Mouse (Mus musculus) T-helper 1 cell (primary cell): ENCODE results near the gene Slc25a12.

Experiments
- in situ Hi-C: fragments of 300-600 bp; cut with MboI, MseI; formaldehyde crosslinking; loops from one replicate; pipeline ENCODE4 v1.15.1; 2025; ENCODE audit warnings: high pct_unique_total_duplicates

The Slc25a12 gene

DNA sequence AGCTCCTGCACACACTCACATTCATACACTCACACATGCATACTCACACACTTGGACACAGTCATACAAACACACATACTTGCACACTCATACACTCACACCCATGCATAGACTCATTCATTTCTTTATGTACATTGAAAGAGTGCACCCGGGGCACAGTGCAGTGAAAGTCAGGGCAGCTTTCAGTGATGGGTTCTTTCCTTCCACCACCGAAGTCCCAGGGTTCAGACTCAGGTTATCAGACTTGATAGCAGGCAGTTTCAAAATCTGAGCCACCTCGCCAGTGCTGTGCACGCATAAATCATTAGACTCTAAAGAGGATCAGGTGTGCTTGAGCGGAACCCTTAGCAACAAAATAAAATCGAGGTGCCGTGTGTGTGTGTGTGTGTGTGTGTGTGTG, 17.4 kb downstream of the Slc25a12 start:
- in situ Hi-C loops = no loop called here

DNA sequence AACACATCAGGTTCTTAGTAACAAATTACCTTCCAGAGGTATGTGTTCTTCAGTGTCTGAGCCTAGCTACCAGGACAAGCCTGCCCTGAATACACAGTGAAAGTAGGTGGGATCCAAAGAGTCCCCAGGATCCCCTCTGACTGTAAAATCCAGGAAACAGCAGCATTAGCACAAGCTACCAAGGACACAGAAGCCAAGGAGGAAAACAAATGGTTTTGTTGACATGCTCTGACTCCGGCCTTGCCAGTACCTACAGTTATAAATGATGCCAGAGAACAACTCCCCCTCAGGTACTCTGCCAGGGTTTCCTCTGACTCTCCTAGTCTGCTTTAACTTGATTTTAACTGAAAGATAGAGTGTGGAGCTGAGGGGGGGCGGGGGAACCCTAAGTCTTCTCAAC, 18.0 kb downstream of the Slc25a12 start:
- in situ Hi-C loops = no loop called here

DNA sequence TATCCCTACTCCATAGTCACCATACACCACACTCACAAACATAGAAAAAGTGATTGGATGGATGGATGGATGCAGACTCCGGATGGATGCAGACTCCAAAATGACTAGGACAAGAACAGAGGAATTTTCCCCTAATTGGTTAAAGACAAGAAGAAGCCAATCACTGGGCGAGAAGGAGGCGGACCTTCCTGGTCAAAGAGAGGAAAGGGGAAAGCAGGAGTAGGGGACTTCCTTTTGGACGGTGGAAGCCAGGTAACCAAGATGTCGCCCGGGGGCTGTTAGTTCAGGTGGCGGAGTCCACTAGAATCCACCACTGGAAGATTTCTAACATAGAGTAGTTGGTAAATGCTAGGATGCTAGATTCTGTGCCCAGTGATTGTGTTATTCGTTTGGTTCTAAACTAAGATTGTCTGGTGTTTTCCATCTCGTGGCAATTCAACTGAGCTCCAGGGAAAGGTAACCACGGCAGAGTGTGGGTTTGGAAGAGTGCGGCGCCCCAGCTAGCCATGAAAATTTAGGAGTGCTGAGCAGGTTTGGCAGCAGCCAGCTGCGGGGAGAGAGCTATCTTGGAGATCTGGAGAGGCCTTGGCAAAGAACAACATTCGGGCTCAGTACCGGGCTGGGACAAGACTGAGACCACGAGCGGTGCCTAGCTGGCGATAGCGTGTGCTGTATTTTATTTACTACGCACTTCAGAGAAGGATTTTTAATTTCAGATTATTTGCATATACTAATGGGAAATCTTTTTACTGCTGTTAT, 19.6 kb downstream of the Slc25a12 start:
- in situ Hi-C loops = no loop called here

DNA sequence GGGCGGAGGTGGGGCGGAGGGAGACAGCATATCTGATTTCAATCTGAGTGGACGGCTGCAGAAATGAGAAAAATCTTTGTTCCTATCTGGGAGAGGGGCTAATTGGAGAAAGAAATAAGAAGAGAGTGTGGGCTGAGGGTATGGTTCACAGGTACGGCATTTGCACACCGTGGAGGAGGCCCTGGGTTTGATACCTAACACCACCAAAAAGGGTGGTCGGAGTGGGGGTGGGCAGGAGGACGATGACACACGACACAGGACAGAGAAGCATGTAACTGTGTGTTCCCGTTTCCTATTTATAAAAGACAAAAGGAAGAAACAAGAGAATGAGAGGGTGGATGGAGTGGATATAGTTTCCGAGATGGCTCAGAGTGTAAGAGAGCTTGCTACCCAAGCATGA, 20.4 kb downstream of the Slc25a12 start:
- in situ Hi-C loops = no loop called here

DNA sequence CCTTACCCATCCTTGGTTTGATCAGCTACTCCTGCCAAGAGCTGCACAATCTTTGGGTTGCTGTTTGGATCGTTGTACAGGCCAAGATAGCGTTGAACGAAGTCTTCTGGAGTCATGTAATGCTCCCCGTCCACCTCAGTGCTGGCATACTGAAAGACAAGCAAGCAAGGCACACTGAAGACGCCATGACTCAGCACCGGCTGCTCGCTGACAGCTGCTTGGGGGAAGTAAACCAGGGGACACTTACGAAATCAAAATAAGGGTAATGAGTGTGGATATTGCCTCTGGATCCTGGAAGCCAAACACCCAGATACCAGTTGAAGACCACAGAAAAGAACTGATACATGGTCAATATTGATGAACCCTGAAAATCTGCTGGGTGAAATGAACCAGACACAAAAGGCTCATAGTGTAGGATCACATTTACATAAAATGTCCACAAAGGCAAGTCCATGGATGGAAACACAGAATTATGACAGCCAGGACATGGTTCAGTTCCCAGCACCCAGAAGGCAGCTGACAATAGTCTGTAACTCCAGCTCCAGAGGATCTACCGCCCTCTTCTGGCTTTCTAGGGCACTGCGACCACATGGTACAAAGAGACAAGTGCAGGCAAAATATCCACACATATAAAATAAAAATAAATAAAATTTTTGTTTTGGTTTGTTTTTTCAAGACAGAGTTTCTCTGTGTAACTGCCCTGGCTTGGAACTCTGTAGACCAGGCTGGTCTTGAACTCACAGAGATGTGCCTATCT, 23.5 kb downstream of the Slc25a12 start:
- in situ Hi-C loops = loop anchor here (5.0 kb wide), 1 partner anchor 38 kb away; no protein-coding TSS in a partner anchor

DNA sequence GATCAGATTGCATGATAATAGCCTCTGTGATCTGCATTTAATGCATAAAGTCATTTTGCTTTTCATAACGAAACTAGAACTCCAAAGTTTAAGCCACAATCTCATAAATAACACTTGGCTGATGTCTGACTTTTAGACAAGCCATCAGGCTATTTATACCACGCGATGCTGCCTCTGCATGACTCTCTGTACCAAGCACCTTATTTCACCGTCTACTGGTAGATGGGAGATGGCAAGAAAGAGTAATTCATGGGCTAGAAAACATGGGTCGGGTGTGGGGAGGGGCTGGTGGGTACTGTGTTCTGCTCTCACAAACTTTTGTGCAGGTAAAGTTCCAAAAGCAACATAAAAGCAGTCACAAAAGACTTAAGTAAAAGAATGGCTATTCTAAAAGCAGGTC, 27.4 kb downstream of the Slc25a12 start:
- in situ Hi-C loops = loop anchor here (5.0 kb wide), 1 partner anchor 42 kb away; no protein-coding TSS in a partner anchor

DNA sequence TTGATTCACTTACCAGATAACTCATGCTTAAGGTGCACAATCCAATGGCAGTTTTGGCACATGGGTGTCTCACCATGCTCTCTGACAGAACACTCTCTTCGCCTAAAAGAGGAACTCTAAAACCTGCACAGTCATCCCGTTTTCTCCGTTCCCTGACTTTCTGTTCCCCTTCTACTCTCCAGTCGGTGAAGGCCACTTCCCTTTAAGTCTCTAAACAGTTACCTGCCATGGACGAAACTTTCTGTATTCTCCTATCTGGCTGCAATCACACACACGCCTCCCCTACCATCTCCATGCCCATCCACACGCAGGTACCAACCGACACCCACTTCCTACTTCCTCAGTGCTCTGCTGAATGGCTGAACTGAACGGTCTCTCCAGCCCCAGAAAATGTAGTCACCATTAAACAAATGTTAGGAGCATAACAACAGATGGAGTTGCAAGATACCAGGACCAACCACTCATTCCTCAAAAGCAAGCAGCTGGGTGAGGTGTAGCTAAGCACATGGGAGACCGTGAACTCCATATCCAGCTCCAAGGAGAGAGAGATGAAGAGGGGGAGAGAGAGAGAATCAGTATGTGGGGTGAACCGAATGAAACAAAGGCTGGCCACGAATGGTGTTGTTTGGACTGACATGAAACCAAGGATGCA, 29.3 kb downstream of the Slc25a12 start:
- in situ Hi-C loops = no loop called here

DNA sequence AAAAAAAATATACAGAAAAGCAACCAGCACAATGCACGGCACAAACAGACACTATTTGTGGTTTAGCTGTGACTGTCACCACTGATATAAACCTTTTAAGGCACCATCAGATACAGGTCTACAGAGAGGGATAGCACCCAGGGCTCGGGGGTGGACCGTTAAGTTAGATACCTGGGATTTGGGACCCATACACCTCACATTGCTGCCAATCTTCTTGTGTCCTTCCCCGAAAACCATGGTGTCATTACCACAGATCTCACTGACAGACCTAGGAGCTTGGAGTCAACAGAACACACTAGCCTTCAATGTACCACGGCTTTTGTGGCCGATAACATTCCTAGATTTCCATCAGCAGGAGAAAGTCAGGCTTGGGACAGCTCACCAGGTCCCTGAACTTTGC, 30.9 kb downstream of the Slc25a12 start:
- in situ Hi-C loops = no loop called here

DNA sequence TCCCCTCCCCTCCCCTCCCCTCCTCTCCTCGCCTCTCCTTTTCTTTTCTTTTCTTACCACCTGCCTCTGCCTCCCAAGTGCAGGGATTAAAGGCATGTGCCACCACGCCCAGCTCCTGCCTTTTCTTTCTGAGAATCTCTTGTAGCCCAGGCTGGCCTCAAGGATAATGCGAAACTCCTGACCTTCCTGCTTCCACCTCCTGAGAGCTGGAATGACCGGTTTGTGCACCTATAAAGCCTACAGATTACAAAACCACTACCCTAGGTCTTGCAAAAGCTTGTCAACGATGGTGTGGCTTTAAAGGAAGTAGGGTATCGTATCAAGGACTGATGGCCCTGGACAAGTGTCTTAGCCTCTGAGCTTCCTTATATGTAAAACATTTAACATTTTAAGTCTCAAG, 31.3 kb downstream of the Slc25a12 start:
- in situ Hi-C loops = no loop called here

DNA sequence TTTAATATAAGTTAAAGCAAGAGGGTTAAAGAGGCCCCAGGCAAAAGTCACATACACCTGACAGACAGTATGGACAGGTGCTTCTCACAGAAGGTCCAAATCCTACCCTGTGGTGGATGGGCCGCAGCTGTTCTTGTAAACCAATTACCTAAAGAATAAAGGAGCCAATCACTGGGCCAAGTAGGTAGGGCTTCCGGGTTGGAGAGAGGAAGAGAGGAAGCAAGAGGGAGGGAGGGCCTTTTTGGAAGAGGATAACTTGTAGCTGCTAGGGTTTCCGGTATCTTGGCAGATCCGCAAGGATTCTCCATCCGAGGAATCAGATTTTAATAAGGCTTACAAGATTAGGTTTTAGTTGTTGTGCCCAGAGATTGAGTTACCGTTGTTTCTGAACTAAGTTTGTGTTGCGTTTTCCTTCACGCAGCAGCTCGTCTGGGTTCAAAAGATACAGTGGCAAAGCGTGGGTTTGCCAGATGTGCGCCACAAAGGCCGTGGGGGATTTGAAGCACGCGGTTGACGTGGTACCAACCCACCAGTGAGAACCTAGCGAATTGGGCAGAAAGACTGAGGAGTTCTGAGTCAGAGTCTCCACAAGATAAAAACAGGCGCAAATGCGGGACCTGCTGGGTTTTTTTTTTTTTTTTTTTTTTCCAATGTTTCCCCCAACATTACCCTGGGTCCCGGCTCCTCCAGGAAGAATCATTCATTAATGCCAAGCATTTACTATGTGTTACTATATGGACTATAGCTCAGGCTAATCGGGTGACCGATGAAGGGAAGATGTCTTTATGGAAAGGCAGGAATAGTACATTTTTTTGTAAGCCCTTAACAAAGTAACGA, 33.3 kb downstream of the Slc25a12 start:
- in situ Hi-C loops = no loop called here

DNA sequence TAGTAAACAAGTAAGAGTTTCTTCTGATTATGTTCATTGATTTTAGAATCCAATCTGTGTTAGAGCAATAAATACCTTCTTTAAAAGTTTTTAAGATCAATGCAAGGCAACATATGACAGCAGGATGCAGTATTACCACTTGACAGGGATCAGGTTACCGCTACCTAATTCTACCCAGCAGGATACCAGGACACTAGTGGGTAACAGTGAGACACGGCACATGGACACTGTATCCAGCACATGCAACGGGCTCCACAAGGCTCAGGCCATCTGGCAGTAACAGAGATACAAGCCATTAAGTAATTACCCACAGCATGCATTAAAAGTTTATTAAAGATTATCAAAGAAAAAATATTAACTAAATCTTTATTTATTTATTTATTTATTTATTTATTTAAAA, 37.8 kb downstream of the Slc25a12 start:
- in situ Hi-C loops = no loop called here

DNA sequence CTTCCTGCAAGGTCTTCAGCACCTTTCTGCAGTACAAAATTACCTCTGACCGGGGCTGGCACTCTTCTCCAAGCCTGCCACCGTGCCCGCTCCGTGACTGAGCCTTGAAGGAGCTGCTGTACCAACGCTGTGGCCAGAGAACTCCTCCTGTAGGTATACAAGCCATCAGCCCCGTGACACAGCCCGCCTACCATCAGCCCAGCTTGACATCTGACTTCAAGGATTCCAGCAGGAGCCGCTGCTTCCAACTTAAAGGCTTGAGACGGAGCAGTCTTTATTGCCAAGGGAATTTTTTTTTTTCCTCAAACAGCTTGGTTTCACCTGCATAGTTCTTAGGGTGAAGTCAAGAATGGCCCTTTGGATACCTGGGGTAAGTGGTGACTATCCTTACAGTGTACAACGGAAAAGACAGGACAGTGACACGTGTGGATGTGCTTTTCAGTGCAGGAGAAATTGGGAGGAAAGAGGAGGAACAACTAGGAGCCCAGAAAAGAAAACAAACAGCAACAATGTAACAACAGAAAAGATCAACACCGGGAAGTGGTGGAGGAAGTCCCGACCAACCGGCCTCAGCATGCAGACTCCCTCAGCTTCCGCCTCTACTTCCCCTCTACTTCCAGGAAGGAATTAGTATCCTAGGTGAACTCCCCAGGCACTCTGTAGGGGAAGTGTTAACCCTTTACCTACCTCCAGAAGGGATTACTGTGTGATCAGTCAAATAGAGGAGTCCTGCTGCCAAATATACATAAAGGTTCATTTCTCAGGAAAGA, 39.0 kb downstream of the Slc25a12 start:
- in situ Hi-C loops = no loop called here

DNA sequence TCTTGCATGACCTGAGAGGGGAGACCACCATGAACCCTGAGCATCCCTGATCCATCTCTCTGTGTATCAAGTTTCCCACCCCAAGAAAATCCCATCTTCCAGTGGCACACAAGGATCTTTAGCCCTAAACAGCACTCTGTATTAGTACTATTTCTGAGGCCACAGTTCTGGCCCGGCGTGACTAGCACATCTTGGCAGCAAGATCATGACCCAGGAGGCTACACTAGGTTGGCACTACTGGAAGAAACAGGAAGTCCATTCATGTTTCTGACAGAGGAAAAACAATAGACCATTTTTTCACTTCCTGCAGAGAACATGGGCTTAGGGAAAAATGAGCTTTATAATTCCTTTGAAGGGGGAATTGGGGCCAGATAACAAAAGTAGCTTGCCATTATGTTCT, 39.8 kb downstream of the Slc25a12 start:
- in situ Hi-C loops = no loop called here

DNA sequence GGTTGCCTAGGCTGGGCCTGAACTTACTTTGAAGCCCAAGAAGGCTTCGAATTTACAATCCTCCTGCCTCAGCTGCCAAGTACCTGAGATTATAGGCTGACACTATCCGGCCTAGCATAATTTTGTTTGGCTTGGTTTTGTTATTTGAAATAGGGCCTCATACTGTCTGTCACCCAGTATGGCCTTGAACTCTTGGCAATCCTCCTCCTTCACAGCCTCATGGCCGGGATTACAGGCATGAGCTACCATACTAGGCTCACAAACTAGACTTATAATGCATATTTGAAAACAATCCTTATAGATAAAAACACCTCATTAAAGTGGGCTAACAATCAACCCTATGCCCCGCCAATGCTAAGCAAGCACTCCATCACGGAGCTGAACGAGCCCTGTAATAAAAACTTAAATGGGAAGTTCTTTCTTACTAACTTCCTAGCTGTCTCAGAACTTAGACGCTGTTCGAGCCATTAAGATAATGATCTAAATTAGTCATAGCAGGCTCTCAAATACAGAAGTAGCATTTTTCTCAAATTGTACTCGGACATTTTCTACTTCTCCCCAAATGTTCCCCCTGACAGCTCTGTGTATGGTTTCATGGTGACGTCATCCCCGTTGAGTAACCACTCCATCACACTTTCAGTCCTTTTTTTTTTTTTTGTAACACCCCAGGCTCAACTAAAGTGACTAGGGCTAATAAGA, 40.6 kb downstream of the Slc25a12 start:
- in situ Hi-C loops = no loop called here

DNA sequence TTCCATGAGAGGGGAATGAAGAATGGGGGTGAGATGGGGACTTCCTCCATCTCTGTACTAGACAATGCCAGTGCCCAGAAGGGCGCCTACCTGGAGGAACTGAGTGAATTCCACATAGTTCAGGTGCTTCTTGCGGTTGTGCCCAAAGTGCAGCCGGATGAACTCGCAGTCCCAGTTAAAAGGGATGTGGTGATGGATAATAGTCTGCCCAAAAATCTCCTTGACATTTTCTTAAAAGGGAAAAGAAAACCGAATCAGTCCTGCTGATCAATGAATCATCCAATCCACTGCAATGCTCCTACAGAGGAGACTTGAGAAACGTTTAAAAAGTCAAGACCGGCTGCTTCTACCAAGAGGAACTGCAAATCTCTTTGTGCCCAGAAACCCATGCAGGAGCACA, 43.7 kb downstream of the Slc25a12 start:
- in situ Hi-C loops = no loop called here

DNA sequence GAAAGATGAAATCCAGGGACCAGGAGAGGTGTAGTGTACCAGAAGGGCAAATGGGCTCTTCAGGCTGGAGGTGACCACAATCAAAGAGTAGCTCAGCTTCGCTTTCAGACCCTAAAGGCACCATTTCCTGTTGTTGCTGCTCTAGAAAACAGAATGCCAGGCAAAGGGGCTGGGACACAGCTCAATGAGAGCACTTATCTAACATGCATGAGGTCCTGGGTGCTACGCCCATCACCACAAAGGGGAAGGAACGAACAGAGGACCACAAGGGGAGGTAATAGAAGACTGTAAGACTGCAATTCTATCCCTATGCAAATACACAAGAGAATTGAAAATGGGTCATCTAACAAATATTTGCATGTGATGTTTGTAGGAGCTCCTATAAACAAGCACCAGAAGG, 46.1 kb downstream of the Slc25a12 start:
- in situ Hi-C loops = no loop called here

DNA sequence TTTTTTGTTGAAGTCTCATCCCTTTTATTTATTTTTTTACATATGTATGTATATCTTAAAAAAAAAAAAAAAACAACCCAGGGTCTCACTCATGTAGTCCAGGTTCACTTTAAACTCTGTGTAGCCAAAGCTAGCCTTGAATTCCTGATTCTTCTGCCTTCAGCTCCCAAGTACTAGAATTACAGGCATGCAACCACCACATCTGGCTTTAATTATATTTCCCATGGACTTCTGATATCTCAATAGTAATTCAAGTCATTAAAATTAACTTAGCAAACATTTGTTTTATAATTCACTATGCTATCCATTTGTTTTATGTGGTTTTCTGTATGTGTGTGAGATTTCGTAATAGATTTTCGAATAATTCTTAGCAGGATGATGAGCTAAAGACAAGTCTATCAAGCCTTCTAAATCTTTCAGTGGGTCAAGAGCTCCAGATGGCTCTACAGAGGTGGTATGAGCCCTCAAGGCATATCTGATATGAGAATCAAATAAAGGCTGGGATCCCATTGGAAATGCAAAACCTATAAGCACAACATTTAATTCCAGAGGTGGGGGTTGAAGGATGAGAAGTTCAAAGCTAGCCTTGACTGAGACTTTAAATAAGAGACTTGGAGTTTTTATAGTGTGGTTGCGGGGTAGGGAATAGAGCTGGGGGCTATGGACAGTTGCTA, 51.3 kb downstream of the Slc25a12 start:
- in situ Hi-C loops = no loop called here

DNA sequence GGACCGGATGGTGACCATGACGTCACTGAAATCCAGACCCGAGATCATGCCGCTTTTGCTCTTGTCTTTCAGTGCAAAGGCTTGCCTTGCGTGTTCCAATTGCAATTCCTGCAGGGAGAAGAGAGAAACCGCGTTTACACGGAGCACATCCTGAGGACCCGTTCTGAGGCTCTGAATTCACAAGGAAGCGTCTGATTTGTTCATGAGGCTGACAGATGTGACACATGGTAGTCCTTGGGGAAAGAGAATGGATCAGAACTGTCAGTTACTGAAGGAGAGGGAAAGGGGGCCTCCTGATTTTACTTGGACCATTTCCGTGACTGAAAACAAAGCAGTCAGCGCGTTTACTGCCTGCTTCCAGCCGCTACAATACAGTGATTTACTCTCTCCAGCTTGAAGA, 52.5 kb downstream of the Slc25a12 start:
- in situ Hi-C loops = no loop called here

DNA sequence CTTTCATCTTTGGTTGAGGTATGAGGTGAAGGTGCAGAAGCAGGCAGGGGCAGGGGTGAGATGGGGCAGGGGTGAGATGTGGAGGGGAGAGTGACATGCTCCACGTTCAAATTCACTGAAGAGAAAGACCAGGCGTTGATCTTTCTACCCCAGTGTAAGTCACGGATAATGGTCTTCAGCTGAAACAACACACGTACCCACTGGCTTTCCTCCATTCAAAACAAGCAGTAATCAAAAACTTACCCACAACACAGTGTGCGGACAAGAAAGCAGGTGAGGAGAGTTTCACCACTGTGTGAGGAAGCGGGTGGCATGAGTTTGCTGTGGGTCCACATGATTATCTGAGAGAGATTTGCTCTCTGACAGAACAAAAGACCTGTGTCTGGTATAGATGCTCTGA, 53.5 kb downstream of the Slc25a12 start:
- in situ Hi-C loops = no loop called here

DNA sequence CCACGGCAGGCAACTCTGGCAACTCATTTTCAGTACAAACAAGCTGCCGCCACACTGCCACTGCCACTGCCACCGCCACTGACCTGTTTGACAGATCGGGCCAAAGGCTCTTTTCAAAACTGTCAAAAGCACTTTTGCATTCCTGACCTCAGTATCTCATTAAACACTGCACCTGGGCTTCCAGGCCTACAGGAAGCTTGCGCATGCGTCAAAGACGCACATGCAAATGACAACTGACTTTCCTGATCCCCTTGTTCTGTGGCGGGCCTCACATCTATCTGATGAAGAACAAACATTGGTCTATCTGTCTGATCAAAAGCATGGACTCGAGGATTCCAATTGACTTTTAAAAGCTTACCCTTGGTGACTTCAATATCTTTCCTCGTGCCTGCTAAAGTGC, 55.5 kb downstream of the Slc25a12 start:
- in situ Hi-C loops = no loop called here
